Mouse (Mus musculus) intestine, postnatal 0 days (tissue): ENCODE results near the gene Rps11. TPM values are rescaled to one million over a fixed set of nuclear protein-coding genes. Genes with fewer than 3 reads are reported as not detected.

Experiments used
- ATAC-seq: fragments of 200-750 bp; cut with Nextera tagmentation; 2 replicates; pipeline ENCODE4 v1.8.0; 2017; ENCODE audit warnings: mild to moderate bottlenecking, moderate TSS enrichment, moderate library complexity
- H3K27ac ChIP-seq: fragments of 300-500 bp; sonication (generic); 2 replicates; pipeline ENCODE4 v1.5.1; 2014; ENCODE audit warnings: mild to moderate bottlenecking, low read depth, low read length, moderate library complexity
- H3K27me3 ChIP-seq: fragments of 300-500 bp; sonication (generic); replicated peaks from 2 replicates; pipeline ENCODE4 v1.6.1; 2014; ENCODE audit warnings: low read length, mixed read lengths; ENCODE audit not compliant: control insufficient read depth, insufficient read depth
- H3K36me3 ChIP-seq: fragments of 300-500 bp; sonication (generic); 2 replicates; pipeline ENCODE4 v1.6.1; 2014; ENCODE audit warnings: mild to moderate bottlenecking, moderate library complexity; ENCODE audit not compliant: control insufficient read depth, insufficient read depth
- H3K4me1 ChIP-seq: fragments of 300-500 bp; sonication (generic); replicated peaks from 2 replicates; pipeline ENCODE4 v1.6.1; 2014; ENCODE audit warnings: antibody characterized with exemption, low read length, mixed read lengths; ENCODE audit not compliant: control insufficient read depth, insufficient read depth
- H3K4me2 ChIP-seq: fragments of 300-500 bp; sonication (generic); replicated peaks from 2 replicates; pipeline ENCODE4 v1.6.1; 2014; ENCODE audit warnings: low read depth, mild to moderate bottlenecking, moderate library complexity
- H3K4me3 ChIP-seq: fragments of 300-500 bp; sonication (generic); 2 replicates; pipeline ENCODE4 v1.5.1; 2014; ENCODE audit warnings: low read depth, low read length
- H3K9ac ChIP-seq: fragments of 300-500 bp; sonication (generic); 2 replicates; pipeline ENCODE4 v1.6.1; 2014; ENCODE audit warnings: mild to moderate bottlenecking, low read depth, low read length
- H3K9me3 ChIP-seq: fragments of 300-500 bp; sonication (generic); 2 replicates; pipeline ENCODE4 v1.6.1; 2016; ENCODE audit warnings: mixed run types; ENCODE audit not compliant: control insufficient read depth
- CTCF ChIP-seq: sonication (generic); IDR thresholded peaks from 2 replicates; pipeline ENCODE4 v1.5.1; 2016; ENCODE audit warnings: low read depth, mild to moderate bottlenecking, control low read depth, antibody characterized with exemption, moderate library complexity
- WGBS: fragments of 180-500 bp; shearing (Covaris S2); extraction: QIAGEN DNeasy Blood & Tissue Kit; methylation state at CpG from one replicate; pipeline ENCODE4 v1.1.7; 2014; 5-methylcytosine and 5-hydroxymethylcytosine counted together
- polyA plus RNA-seq: library from polyadenylated mRNA; unstranded; fragments of >200 nt; fragmentation: Nextera tagmentation; extraction: Ambion mirVana; gene quantifications from 2 replicates; pipeline ENCODE4 v1.2.1, GENCODE M21; 2015

Rps11 gene
- polyA plus RNA-seq, 1 experiment from 2014 or later, result 1,755 TPM

- H3K4me1 ChIP-seq, result no peaks in the 10 kb centered on the region
- H3K27me3 ChIP-seq, result no peaks in the 10 kb centered on the region
- whole genome bisulfite sequencing, result 81% methylated on average over 13 of the region's 13 CpGs
- no peak overlapping the region for H3K27ac ChIP-seq
- ATAC-seq, result no peak
- no peaks in the 10 kb centered on the region for H3K9me3 ChIP-seq
- TF ChIP-seq CTCF, result no peak
- peaks cover 40% of the 10 kb centered on the region for H3K36me3 ChIP-seq
- H3K9ac ChIP-seq, result no peak overlapping the region
- H3K4me3 ChIP-seq, result peak overlapping the region; percentile 40
- peak overlapping the region; percentile 56; the same call in 1 of the 2 replicates for H3K4me2 ChIP-seq
These were observed 33.8 kb downstream of the Rps11 start for GRCm38 (mm10) chr7:45090251-45090977.

GRCm38 (mm10) chr7:45088597-45088996, 35.6 kb downstream of the Rps11 start:
- TF ChIP-seq CTCF, result no peak
- Histone ChIP-seq H3K9ac (no peak overlapping the region), H3K4me3 (no peak overlapping the region), H3K9me3 (no peaks in the 10 kb centered on the region), H3K27me3 (no peaks in the 10 kb centered on the region), H3K36me3 (peaks cover 31% of the 10 kb centered on the region; the same call in 1 of the 2 replicates), H3K4me1 (no peaks in the 10 kb centered on the region), H3K27ac (no peak overlapping the region), H3K4me2 (no peak overlapping the region)
- no peak for ATAC-seq
- WGBS, result 91% methylated on average over 17 of the region's 17 CpGs

- WGBS, result 76% methylated on average over 4 of the region's 4 CpGs
- Histone ChIP-seq H3K27ac (no peak overlapping the region), H3K4me1 (no peaks in the 10 kb centered on the region), H3K4me3 (no peak overlapping the region), H3K36me3 (peaks cover 38% of the 10 kb centered on the region), H3K27me3 (no peaks in the 10 kb centered on the region), H3K9ac (no peak overlapping the region), H3K4me2 (no peak overlapping the region), H3K9me3 (no peaks in the 10 kb centered on the region)
- peak; percentile 52 for TF ChIP-seq CTCF
- ATAC-seq, result no peak
These were observed 38.2 kb downstream of the Rps11 start for GRCm38 (mm10) chr7:45086084-45086483.

GRCm38 (mm10) chr7:45083300-45083890, 40.8 kb downstream of the Rps11 start:
- H3K9ac ChIP-seq, result no peak overlapping the region
- no peaks in the 10 kb centered on the region for H3K9me3 ChIP-seq
- ATAC-seq, result no peak
- H3K36me3 ChIP-seq, result peaks cover 34% of the 10 kb centered on the region
- WGBS, result 82% methylated on average over 22 of the region's 22 CpGs
- no peak overlapping the region for H3K27ac ChIP-seq
- H3K4me1 ChIP-seq, result no peaks in the 10 kb centered on the region
- no peak overlapping the region for H3K4me3 ChIP-seq
- no peaks in the 10 kb centered on the region for H3K27me3 ChIP-seq
- TF ChIP-seq CTCF, result no peak
- 0 out of 2 replicates have a peak overlapping the region, but pooled peaks have one; percentile 46 for H3K4me2 ChIP-seq

- Histone ChIP-seq H3K9ac (no peak overlapping the region), H3K27ac (peak overlapping the region; percentile 30), H3K4me2 (peak overlapping the region; percentile 46), H3K36me3 (peaks cover 30% of the 10 kb centered on the region), H3K4me1 (no peaks in the 10 kb centered on the region), H3K27me3 (no peaks in the 10 kb centered on the region), H3K9me3 (no peaks in the 10 kb centered on the region), H3K4me3 (no peak overlapping the region)
- peak; percentile 50 for TF ChIP-seq CTCF
- peak; percentile 5; the same call in 1 of the 2 replicates for ATAC-seq
- 40% methylated on average over 25 of the region's 25 CpGs for WGBS
These were observed 41.6 kb downstream of the Rps11 start for GRCm38 (mm10) chr7:45082401-45083299.

- Histone ChIP-seq H3K36me3 (peaks cover 31% of the 10 kb centered on the region), H3K4me1 (no peaks in the 10 kb centered on the region), H3K27ac (no peak overlapping the region), H3K27me3 (no peaks in the 10 kb centered on the region), H3K4me3 (no peak overlapping the region), H3K9ac (no peak overlapping the region), H3K9me3 (no peaks in the 10 kb centered on the region), H3K4me2 (no peak overlapping the region)
- ATAC-seq, result no peak
- no peak for TF ChIP-seq CTCF
- WGBS, result 65% methylated on average over 5 of the region's 5 CpGs
These were observed 43.2 kb downstream of the Rps11 start for GRCm38 (mm10) chr7:45081016-45081415.
